Mouse (Mus musculus) liver, postnatal 0 days (tissue): ENCODE data around the gene Slc27a2.

ENCODE experiments used
- CTCF ChIP-seq: sonication (generic); IDR thresholded peaks from 2 replicates; pipeline ENCODE4 v1.5.1; 2016; ENCODE audit warnings: antibody characterized with exemption, low read depth
- EP300 ChIP-seq: IDR thresholded peaks from 2 replicates; pipeline ENCODE4 v1.6.1; 2016; ENCODE audit warnings: antibody characterized with exemption, low read depth, mild to moderate bottlenecking

DNA sequence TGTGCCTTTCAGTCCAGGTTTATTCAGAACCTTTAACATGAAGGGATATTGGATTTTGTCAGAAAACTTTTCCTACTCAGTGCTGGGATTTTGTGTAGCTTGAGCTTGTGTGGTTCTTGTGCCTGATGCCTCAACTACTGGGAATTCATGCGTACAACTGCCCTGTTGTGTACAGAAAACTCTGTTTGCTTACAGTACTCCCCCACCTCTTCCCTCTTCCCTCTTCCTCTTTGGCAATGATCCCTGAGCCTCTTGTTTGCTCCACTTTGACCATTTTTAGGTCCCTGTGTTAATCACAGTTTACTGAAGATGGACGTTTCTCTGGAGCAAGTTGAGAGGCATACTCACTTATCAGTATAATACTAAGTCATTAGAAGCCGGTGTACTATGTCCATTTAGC is 5.8 kb upstream of the Slc27a2 start:
- no peak for TF ChIP-seq CTCF
- TF ChIP-seq EP300: no peak
